Mouse (Mus musculus) lung, adult 2 months (tissue): ENCODE results near the gene Mif4gd. TPM values are rescaled to one million over a fixed set of nuclear protein-coding genes. Genes with fewer than 3 reads are reported as not detected.

Experiments used
- DNase-seq: peaks from one replicate; pipeline ENCODE4 v3.0.0; 2022
- H3K4me1 ChIP-seq: fragments of 200-500 bp; 2 replicates; pipeline ENCODE4 v1.6.1; 2011; ENCODE audit warnings: low read length; ENCODE audit not compliant: control insufficient read depth, insufficient read depth
- H3K4me3 ChIP-seq: fragments of 200-500 bp; replicated peaks from 2 replicates; pipeline ENCODE3; 2011; ENCODE audit warnings: low read depth, mild to moderate bottlenecking, control low read depth, low read length; ENCODE audit errors: extremely low read depth
- CTCF ChIP-seq: fragments of 200-500 bp; IDR thresholded peaks from 2 replicates; pipeline ENCODE4 v1.5.1; 2011; ENCODE audit warnings: mild to moderate bottlenecking, low read length, control low read depth; ENCODE audit not compliant: insufficient read depth
- POLR2A ChIP-seq: fragments of 200-500 bp; IDR thresholded peaks from 2 replicates; pipeline ENCODE4 v1.6.1; 2011; ENCODE audit warnings: low read depth, mild to moderate bottlenecking, control low read depth, low read length, borderline replicate concordance; ENCODE audit errors: extremely low read depth
- WGBS: fragments of 180-500 bp; shearing (Covaris S2); methylation state at CpG from one replicate; pipeline ENCODE4 v1.1.7; 2018; 5-methylcytosine and 5-hydroxymethylcytosine counted together
- polyA plus RNA-seq: library from polyadenylated mRNA; depleted of rRNA; stranded (reverse); fragments of >200 nt; gene quantifications from 2 replicates; pipeline ENCODE4 v1.2.3, GENCODE M21; 2012

The Mif4gd gene
- polyA plus RNA-seq, 1 experiment, result 108 TPM

DNA sequence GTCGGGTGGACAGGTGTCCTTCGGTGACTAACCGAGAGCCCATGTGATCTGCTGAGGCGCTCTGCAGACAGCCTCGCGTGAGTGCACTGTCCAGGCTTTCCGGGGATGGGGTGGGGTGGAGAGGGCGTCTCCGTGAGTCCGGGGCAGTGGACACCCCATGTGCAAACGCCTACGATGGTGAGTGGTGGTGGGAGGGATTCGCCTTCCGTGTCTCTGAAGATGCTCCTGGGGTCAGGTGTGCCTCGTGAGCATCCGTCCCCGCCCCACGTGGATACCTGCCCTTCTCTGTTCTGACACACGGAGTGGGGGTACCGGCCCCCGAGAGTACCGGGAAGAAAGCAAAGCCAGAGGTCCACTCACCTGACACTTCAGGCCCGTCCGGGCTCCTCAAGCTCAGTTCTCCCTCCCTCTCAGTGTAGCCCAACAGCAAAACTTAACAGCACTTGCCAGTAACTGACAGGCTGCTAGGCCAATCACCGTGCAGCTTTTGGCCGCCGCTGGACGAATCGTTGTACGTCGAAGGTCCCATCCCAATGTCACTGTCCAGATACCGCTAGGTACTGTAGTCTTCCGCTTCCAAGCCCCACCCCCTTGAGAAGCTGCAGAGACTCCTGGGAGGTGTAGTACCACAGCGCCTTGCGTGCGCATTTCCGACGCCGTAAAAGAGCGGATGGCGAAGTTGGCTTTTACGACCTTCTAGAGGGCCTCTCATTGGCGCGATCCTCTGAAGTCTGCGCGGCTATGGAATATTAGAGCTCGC, 15.1 kb upstream of the Mif4gd start, which contains the start of gene Slc25a19:
TSS of gene Slc25a19 (minus strand) at position 591 of the 760 bp plus-strand sequence.
- Histone ChIP-seq H3K4me3 (peak within 1 kb of the TSS; percentile 86), H3K4me1 (0 out of 2 replicates have a peak, but pooled peaks cover 2% of the 10 kb centered on the region)
- under 1% methylated on average over 47 of the region's 47 CpGs for WGBS
- TF ChIP-seq CTCF, result no peak
- TF ChIP-seq POLR2A, result peak; percentile 78; the same call in 1 of the 2 replicates
- peak; percentile 99 for DNase-seq

DNA sequence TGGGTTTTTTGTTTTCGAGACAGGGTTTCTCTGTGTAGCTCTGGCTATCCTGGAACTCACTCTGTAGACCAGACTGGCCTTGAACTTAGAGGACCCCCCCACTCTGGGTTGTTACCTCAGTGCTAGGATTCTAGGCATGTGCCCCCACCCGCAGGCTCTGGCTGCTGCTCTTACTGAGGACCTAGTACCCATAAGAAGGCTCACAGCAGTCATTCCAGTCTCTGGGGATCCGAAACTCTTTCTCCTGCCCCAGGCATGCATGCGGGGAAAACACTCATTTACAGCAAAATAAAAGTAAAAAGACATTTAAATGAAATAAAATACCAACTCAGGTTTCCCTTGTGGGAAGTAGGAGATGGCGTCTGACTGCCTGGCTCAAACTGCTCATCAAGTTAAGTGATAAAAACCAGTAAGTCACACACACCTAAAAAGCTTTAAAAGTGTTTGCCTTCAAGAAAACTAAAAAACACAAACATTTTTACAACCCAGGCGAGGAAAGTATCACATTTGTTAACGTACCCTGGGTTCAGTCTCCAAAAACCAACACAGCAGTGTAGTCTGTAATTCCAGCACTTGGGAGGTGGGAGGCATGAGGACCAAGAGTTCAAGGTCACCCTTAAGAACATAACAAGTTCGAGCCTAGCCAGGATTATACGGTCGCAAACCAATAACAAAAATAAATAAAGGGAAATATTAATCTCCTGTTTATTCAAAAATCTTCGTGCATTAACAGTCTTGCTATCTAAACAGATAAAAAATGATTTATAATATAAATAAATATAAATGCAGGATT, 14.3 kb upstream of the Mif4gd start:
- 45% methylated on average over 11 of the region's 11 CpGs for WGBS
- H3K4me1 ChIP-seq, result 0 out of 2 replicates have a peak, but pooled peaks cover 2% of the 10 kb centered on the region
- TF ChIP-seq CTCF (no peak), POLR2A (no peak)
- no peak for DNase-seq
- H3K4me3 ChIP-seq, result no peak overlapping the region

DNA sequence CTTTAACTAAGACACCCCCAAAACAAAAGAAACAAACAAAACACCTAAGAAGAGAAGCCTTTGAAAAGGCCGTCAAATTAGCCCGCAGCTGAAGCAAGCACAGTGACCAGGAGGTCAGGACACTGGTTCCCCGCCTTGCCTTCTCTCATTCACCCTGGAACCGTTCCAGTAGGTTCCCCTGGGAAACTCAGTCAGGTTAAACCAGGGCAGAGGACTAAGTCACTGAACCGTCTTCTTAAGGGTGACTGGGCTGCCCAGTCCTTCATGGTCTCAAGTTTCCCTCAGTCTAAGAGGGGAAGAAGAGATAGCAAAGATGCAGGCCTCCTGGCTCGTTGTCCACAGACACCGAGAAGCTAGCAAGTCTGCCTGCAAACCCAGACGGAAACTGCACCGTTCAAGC, 13.1 kb upstream of the Mif4gd start:
- Histone ChIP-seq H3K4me1 (0 out of 2 replicates have a peak, but pooled peaks cover 2% of the 10 kb centered on the region), H3K4me3 (no peak overlapping the region)
- WGBS, result 69% methylated on average over 9 of the region's 9 CpGs

DNA sequence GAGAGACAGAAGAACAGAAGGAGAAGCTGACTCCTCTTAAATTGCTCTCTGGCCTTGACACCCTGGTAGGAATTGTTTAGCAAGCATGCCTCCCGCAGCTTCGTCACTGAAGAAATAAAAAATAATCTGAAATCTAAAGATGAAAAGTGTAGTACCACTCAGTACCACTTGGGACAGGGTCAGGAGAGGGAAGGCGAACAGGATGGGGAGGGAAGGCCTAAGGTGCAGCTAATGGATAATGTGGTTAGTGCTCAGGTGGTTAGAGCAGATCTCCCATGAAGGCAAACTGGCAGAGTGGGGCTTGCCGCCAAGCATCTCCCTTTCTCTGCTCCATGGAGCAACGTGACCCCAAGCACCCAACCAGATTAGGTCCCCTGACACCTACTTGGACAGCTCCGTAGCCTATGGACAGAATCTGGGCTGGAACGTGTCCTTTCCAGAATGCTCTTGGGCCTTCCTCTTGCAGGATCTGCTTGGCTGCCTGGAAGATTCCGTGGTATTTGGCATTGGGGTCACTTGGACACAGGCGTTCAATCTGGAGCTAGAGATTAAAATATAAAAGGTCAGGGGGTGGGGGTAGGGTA, 10.8 kb upstream of the Mif4gd start:
- WGBS, result 71% methylated on average over 9 of the region's 9 CpGs
- DNase-seq, result no peak

More for the DNA sequence above, 13.1 kb upstream of the Mif4gd start:
- no peak for DNase-seq
- TF ChIP-seq POLR2A, result no peak
- TF ChIP-seq CTCF, result no peak

DNA sequence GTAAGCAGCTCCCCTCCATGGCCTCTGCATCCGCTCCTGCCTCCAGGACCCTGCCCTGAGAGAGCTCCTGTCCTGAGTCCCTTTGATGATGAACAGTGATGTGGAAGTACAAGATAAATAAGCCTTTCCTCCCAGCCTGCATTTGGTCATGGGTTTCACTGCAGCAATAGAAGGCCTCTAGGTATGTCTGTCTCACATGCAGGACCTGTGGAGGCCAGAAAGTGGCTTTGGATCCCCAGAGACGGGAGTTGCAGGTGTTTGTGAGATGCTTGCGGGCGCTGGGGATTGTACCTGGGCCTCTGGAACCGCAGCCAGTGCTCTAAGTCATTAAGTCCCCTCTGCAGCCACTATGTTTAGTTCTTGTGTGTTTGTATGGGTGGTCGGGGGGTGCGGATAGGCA, 7.2 kb upstream of the Mif4gd start:
- TF ChIP-seq POLR2A (no peak), CTCF (no peak)
- no peaks in the 10 kb centered on the region for H3K4me1 ChIP-seq
- no peak for DNase-seq
- H3K4me3 ChIP-seq, result no peak overlapping the region
- WGBS, result 93% methylated on average over 7 of the region's 7 CpGs

More for the DNA sequence above, 10.8 kb upstream of the Mif4gd start:
- peak; percentile 44 for TF ChIP-seq CTCF
- no peak for TF ChIP-seq POLR2A
- no peak overlapping the region for H3K4me3 ChIP-seq
- H3K4me1 ChIP-seq, result 0 out of 2 replicates have a peak, but pooled peaks cover 2% of the 10 kb centered on the region

DNA sequence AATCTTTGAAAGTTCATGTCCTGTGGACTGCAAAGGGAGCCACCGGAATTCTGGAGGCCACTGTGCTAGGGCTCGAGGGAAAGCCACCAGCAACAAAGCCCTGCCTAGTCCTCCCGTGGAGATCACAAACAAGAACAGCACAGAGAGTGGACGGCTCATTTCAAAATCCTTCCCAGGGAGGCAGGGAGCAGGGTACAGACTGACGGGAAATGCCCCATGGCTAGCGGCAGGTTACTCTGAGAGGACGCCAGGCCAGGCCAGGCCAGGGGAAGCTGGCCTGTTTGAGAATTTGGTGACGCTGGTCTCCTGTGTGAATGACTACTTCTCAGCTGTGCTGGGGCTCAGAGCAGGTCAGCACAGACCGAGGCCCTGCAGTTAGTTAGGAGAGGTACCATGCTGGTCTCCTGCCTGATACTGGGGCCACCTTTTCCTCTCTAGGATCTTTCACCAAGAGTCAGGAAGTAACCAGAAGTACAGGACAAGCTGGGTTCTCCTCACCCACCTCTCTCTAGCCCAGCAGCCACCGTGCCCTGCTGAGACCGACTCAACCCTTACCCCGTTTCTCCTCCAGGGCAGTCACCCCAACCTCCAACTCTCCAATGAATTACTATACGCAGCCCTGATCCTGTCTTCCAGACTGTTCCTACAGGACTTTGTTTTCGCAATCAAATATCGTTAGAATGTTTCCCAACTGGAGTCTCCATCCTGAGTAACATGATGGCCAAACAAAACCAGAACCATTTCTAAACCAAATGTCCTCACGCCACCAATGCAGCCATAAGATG, 6.2 kb upstream of the Mif4gd start:
- WGBS, result 86% methylated on average over 16 of the region's 16 CpGs
- H3K4me1 ChIP-seq, result no peaks in the 10 kb centered on the region
- TF ChIP-seq POLR2A (no peak), CTCF (no peak)
- DNase-seq, result no peak
- no peak overlapping the region for H3K4me3 ChIP-seq

DNA sequence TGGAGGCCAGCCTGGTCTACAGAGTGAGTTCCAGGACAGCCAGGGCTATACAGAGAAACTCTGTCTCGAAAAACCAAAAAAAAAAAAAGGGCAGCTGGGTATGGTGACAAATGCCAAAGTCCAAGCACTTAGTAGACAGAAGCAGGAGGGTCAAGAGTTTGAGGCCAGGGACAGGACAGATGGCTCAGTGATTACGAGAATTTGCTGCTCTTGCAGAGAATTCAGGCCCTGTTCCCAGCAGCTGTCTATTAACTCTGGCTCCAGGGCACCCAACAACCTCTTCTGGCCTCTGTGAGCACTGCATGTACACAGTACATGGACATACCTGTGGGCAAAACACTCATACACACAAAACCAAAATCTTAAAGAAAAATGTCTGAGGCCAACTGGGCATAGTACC, 5.2 kb upstream of the Mif4gd start:
- Histone ChIP-seq H3K4me3 (no peak overlapping the region), H3K4me1 (0 out of 2 replicates have a peak, but pooled peaks cover 3% of the 10 kb centered on the region)
- DNase-seq, result no peak
- TF ChIP-seq POLR2A (no peak), CTCF (no peak)
- WGBS, result 84% methylated on average over 2 of the region's 2 CpGs

DNA sequence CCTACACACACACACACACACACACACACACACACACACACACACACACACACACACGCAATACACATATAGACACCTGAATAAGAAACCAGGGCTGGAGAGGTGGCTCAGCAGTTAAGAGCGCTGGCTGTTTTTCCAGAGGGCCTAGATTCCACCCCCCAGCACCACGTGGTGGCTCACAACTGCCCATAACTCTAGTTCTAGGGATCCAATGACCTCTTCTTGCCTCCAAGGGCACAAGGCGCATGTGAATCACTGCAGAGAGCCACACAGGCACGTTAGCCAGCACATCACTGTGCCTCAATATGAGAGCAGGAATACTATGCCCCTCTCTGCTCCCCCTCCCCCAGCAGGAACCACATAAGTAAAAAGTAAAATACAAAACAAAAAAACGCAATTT, 4.1 kb upstream of the Mif4gd start:
- 85% methylated on average over 6 of the region's 6 CpGs for WGBS
- DNase-seq, result no peak
- TF ChIP-seq CTCF (no peak), POLR2A (no peak)
- peaks cover 4% of the 10 kb centered on the region for H3K4me1 ChIP-seq
- H3K4me3 ChIP-seq, result no peak overlapping the region
